Mouse (Mus musculus): Measurements from ENCODE around the gene Bend6. TPM values are rescaled to one million over a fixed set of nuclear protein-coding genes. Genes with fewer than 3 reads are reported as not detected.
"Not testable (repeated sequence)": the region's sequence is repeated elsewhere in the genome, so short reads cannot be mapped to it uniquely, and the experiment has no call there.

The Bend6 gene
- total RNA-seq, 2 experiments from 2014 or later, result 69.8 to 71.8 TPM

DNA sequence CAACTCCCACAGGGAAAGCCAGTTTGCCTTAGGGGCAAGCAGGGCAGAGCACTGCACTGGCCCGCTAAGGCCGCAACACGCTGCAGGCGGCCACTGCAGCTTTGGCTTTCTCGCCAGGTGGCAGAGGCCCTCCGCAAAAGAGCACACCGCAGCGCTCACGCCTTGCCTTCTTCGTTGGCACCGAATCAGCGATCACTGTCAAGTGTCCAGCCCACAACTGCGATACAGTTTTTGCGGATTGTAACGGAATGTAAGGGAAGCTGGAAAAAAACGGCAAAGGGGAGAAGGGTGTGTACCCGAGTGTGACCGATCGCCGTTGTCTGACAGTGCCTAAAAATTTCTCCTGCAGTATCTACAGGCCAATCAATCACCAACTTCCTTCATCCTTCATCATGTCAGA lies 689 bp downstream of the Bend6 start:
- DNase-seq, result peak in 1 of 2 experiments; percentile 14

DNA sequence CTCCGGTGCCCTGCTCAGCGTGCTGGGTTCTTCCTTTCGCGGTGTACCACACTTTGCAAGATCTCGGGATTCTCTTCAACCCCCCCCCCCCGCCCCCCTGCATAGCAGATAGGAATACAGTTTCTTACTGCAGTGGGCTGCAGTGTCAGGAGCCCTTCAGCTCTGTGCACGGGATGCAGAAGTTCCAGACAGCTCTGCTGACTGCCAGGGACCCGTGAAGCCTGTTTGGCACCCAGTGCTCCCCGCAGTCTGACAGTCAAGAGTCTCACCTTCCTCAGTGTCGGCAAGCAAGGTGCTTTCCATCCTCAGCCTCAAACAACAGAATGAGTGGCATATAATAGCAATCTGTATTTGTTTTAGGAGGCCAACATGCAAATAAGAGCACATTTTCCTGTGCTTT lies 1.4 kb downstream of the Bend6 start:
- DNase-seq, result no peak

DNA sequence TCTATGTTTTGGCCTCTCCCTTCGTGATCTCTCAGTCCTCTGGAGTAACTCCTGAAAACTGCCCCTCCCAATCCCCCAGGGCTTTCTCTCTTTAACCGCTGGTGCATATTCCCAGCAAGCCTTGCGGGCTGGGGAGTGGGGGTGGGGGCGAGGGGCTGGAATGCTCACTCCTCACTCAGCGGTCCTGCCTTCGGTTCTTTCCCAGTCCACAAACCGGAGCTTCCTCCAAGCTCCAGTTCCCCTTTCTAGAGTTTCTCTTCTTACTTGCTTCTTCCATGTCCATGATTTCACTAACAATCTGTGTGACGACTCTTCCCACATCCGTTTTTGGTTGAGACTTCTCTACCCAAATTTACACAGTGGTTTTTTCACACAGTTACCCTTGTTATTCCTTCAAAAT lies 4.0 kb downstream of the Bend6 start:
- DNase-seq, result no peak

DNA sequence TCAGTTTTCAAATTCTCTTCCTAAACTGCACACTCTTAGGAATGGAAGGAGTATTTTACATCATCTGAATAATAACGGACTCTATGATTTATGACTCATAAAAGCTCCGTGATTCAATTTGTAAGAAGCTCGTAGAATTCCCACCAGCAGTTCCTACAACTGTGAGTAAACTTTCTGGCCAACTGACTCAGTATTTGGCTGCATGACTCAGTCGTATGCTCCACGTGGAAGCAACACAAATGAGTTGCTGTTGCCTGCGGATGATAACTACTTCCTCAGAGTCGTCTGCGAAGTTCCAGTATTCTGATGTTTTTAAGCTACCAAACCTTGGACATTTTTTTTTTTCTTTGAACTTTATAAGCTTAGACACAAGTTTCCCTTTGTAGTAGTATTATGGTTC lies 7.4 kb downstream of the Bend6 start:
- DNase-seq, result peak in 1 of 2 experiments; percentile 23

DNA sequence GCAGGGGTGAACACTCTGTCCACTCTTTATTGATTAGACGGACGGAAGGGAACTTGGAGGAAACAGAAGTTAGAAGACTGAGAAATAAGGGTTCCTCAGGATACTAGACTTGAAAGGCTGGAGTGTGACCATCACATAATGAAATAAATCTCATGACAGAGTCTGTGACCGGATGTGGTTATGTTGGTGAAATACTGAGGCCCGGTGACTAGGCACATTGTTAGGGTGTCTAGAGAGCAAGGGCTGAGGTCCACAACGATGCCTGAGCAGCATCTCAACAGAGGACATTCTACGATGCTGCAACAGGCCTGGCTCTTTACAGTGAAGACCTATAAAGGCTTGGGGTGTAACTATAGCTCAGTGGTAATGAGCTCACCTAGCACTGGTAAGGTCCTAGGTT lies 9.2 kb downstream of the Bend6 start:
- no peak for DNase-seq

DNA sequence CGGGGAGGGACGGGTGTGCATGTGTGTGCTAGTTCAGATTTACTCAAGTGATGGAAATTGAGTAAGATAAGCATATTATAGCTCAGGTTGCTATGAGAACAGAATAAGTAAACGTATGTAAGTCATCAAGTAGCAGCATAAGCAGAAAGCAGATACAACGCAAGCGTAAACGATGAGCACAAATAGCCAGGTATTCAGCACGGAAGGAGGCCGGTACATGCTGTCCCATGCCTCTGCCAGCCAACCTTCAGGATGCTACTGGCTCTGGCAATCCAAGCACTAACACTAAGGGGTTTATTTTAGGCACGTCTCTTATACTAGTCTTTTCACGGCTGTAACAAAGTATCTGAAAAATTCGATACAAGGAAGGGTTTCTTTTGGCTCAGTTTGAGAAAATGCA lies 10.2 kb downstream of the Bend6 start:
- no peak for DNase-seq

DNA sequence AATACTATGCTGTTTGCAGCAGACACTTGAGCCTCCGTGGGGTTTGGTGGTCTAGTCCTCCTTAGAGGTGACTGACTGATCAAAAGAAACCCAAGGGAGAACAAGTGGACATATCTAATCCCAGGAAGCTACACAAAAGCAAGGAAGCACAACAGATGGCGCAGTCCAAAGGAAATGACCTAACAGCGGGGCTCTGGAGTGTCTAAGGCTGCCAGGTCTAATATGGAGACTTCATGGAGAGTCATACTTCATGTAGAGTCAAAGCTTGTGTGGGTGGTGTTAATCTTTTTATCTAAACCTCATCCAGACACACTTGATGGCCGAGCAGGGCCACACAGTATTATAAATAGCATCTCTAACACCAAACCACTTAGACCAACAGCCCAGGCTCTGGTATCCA lies 10.9 kb downstream of the Bend6 start:
- no peak for DNase-seq

DNA sequence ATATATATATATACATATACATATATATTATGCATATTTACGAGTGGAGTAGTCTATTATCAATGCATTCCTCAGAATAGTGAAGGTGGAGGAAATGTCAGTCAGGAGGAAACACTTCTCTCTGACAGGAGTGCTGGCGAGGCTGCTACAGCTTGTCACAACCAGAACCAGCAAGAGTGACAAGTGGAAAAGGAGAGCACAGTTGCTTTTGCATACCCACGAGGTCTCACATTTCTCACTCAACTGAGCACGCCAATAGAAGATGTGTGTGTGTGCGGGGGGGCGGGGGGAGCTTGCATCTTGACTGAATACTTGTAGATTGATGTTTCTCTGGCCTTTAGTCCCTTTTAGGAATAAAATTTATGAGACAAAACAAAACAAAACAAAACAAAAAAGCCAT lies 11.5 kb downstream of the Bend6 start:
- DNase-seq, result no peak

DNA sequence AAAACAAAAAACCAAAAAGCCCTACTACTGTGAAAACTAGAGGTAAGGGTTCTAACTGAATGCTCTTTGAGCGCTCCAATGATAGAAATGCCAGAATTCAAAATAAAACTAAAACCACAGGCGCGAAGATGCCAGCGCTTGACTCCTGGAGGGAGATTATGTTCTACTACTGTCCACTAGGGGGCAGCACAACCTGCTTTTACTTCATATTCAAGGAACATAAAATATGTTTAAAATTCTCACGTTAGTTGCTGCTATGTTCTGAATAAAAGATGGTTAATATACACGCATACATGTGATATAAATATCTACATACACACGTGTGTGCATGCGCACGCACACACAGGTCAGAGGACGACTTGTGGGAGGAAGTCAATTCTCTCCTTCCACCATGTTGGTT lies 14.8 kb downstream of the Bend6 start:
- no peak for DNase-seq

DNA sequence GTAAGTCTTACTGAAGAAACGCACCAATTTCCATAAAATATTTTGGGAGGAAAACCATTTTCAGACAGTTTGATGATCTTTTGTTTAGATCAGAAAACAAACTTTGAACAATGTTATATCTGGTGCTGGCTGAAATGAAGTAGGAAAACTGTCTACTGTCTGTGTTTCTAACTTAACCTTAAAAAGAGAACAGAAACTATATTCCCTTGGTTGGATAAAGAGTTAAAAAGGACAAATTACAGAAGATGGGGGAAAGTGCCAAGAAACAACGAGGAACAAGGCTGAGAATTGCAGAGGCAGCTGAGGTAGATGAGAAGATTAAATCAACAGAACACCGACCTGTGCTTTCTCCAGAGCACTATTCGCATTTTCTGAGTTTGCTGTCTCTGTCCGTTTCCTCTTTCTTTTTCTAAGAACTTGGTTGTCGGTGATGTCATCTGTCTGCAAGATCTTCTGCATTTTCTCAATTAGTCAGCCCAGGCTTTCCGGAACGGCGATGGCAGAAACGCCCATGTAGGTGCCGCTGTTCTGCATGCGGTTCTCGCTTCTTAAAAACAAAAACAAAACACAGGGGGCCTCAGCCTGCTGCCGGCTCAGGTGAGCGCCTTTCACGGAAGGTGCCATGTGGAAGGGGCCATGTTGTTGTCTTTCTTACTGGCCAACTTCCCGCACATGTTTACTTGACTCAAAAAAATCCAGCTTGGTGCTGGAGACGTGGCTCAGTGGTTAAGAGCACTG lies 24.3 kb downstream of the Bend6 start:
- DNase-seq, result peak in 1 of 2 experiments; percentile 25

DNA sequence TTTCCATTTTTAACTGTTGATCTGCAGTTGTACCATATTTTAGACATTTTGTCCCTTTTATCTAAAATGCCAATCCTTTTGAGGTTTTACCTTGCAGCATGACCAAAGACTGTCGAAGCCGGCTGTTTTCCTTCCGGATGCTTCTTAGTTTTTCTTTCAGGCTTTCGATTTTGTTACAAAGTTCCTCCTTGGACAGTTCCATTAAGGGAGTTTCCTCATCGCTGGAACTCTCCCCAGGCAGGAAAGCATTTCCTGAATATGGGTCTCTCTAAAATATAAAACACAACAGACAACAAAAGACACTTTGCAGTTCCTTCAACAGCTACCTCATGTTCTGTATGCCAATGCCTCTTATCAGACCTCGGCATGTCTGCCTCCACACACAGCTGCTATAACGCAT lies 29.4 kb downstream of the Bend6 start:
- no peak for DNase-seq

DNA sequence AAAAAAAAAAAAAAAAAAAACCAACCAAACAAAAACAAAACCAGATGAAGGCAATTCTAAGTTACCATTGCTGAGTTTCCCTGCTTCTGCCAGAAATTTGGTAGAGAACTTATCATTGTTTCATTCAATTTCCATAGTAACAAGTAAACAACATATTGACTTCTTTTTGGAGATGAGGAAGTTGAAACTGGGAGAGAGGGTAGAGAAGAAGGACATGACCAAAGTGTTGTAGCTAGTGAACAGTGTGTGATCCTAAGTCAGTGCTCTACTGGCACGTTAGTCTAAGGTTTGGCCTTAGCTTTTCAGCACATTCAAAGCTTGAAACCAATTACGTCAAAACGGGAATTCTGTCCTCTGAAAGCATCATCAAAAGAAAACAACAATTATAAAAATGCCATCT lies 31.2 kb downstream of the Bend6 start:
- no peak for DNase-seq

DNA sequence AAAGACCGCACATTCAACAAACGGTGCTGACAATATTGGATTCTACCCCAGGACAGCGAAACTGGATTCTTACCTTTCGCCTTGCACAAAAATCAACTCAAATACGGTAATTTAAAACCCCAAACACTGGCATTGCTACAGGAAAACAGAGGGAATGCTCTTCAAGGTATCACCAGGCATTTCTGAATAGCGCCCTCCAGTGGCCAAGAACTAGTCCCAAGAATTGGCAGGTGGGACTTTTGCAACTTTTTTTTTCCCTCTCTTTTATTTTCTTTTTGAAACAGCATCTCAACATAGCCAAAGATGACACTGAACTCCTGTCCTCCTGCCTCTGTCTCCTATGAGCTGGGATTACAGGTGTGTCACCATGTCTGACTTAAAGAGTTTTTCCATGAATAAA lies 31.9 kb downstream of the Bend6 start:
- DNase-seq, result no peak

DNA sequence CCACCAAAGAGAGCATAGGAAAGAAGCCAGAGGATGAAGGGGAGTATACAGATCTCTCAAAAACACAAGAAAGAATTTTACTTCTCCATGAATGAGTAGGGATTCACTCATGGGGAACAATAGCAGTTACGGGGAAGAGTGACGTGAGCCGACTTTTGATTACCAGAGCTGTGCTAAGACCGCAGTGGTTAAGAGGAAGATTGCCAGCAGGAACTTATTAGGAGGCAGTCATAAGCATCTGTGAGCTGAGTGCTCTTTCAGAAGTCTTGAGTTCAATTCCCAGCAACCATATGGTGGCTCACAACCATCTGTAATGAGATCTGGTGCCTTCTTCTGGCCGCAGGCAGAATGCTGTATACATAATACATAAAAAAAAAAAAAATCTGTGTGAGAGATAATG lies 34.1 kb downstream of the Bend6 start:
- no peak for DNase-seq

DNA sequence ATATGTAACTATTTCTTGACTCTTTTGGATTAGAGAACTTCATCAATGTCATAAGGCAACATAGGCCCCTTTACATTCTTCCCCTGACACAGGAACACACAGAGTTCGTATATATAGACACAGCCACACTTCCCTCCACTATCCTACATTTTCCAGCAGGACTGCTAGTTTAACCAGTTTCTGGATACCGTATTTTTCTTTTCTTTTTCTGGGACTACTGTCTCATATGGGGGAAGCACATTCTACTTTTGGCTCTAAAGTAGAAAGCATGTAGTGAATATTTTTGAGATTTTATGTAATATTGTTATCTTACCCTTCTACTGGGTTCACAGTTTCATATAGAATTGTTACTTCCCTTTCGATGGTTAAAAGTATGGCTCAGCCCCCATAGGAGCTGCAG lies 38.2 kb downstream of the Bend6 start:
- DNase-seq, result no peak

DNA sequence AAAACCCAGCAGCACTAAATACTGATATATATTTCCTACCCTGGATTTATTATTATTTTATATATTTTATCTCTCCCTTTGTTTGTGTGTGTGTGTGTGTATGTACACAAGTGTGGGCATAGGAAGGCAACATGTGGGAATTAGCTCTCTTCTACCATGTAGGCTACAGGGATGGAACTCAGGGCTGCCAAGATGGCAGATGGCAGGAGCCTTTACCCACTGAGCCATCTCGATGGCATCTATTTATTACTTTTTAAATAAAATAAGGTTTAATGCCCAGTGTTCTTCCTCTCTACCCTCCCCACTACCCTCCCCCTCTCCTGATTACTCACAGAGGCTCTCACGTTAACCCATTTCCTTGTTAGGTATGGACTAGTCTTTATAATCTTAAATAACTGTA lies 38.6 kb downstream of the Bend6 start:
- no peak for DNase-seq

DNA sequence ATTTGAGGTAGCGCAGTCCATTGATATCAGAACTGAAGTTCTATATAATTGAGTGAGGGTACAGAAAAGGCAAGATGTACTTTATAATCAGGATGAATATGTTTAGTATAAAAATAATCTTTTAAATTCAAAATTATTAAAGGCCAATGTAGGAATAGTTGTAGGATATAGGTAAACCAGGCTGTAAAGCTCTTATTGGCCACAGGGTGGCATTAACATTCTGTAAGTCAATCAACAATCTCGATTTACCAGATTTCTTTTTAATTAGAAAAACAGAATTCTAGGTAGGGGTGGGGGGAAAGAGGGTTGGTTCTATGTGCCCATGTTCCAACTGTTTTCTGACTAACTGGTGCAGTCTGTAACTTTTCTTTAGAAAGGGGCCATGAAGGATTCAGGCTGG lies 60.8 kb downstream of the Bend6 start:
- DNase-seq, result no peak

DNA sequence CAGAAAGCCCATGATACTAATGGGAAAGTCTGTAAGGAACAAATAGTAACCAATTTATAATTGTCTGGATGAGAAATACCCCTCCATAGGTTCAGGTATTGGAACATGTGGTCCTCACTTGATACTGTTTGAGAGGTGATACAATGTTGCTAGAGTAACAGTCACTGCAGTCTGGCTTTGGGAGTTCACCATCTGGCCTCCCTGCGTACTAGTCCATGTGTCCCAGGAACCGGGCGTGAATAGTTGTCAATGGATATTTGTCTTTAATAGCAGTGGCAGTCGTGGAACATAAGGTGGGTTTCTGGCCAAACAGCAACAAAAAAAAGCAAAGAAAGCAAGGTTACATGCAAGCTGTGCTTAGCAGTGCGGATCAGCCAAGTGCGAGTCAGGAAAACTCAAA lies 63.8 kb downstream of the Bend6 start:
- peak in 1 of 2 experiments; percentile 3 for DNase-seq

DNA sequence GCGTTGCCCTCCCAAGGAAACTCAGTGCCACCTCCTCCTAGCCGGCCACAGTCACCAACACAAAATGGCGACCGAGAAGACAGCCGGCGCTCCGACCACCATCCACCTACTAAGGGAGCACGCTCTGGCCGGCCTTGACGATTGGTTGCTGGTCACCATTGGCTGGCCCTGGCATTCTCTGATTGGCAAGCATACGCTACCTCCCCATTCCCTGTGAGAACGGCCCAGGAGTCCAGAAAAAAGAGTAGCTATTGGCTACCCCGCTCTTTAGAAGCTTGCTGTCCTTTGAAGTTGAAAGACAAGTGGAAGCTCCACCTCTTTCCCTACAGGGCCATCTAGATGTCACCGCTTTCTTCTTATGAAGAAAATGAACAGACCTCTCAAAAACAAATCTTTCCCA lies 68.7 kb downstream of the Bend6 start:
- DNase-seq, result not testable (repeated sequence)

DNA sequence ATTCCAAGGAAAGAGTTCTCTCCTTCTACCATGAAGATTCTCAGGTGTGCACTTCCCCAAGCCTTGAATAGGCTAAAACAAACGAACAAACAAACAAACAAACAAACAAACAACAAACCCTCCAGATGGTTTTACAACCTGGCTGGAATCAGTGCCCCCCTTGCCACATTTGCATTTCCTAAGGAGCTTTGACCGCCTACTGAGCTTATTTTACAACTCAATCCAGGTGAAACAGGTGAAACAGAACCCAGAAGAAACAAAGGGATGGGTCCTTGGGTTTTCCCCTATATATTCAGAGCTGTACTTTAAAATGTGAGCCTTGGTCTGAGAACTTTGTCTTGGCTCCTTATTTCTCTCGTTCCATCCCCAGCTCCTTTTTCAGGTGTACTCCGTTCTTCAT lies 77.0 kb downstream of the Bend6 start:
- no peak for DNase-seq

DNA sequence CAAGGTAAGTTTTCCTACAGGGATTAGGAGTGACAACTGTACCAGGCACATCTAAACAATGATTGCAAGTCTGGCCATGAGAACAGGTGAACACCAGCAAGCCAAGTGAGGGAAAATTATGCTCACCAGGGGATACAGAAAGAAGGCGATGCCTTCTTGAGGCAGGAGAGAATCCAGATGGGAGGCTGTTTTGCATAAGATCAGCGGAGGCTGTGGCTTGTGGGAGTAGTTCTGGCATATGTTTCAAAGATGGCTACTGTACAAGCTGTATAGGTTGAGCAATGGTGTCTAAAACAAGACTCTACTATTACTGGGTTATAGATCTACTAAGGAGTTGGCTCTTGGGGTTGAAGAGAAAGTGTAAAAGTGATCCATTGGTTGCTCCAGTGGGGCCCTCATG lies 89.7 kb downstream of the Bend6 start:
- no peak for DNase-seq

DNA sequence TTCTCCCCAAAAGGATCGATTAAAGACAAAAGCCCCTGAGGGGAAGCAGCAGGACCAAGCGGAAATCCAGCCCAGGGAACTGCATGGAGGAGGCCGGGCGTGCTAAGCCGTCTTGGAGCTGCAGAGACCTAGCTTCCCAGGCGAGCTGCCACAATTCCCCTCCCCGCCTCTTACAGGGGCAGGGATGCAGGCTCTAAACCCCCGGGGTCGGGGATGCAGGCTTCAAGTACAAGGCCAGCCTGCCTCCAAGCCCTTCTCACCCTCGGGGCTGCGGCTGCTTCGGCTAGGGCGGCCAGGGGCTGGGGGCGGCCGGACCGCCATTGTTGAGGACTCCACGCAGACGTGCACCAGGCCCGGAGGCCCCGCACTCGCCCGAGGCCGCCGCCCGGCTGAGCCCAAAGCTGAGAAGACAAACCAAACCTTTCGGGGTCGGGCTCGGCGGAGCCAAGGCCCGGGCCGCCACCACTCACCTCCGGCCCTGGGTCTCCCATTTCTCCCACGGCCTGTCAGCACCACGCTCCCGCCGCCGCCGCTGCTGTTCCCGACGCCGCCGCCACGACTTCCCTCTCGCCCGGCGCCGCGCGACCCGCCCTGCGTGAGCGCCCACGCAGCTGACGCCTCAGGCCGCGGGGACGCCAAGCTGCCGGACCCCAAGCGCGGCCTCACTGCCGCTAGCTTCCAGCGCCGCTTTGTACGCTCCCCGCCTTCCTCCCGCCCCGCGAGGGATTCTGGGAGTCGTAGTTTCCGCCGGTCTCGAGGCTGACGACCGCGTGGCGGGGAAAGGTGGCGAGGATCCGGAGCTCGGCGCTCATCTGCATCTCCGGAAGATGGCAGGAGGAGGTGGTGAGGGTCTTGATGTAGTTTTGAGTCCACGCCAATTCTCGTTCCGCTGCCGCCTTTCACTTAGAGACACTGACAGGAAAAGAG lies 93.5 kb downstream of the Bend6 start, which contains the start of gene Zfp451:
Zfp451 (minus strand) TSS at position 728 of the 927 bp plus-strand sequence.
- peak; percentile 90 to 92 for DNase-seq

DNA sequence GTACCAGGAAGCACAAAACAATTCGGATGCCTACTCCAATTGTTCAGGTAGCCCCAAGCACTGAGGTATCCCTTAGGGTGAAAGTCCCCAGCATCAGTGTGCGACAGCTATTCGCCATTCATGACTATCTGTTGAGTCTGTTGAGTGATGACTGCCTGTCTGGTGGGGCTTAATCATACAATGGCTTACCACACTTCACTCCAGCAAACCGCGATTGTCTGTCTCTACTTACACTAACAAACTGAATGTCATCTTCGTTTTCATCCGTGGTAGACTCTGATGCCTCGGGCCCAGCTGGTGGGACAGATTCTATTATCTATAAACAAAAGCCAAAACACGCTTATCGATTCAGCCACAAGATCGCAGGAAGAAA lies 94.1 kb downstream of the Bend6 start:
- DNase-seq, result no peak

DNA sequence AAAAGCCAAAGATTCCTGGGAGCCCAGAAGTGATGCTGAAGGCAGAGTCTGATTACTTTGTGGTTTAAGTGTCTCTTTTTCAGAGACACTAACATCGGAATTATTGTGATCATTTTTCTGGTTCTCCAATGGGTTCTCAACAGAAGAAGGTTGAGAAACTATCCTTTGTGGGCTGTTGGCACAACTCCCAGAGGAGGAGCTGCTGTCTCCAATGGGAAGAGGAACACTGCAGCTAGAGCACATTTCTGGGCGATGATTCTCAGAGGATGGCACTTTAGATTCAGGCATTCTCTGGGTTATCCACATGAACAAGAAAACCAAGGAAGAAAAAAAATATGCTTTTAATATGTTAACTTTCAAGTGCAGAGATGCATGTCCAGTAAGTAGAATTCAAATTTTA lies 104.3 kb downstream of the Bend6 start:
- peak; percentile 10 to 21 for DNase-seq

Measured in layer of hippocampus, postnatal 36 days (tissue).